Mouse (Mus musculus) thymus, adult 2 months (tissue): ENCODE results near the gene Dicer1. TPM values are rescaled to one million over a fixed set of nuclear protein-coding genes. Genes with fewer than 3 reads are reported as not detected.

Source experiments
- DNase-seq: peaks from one replicate; pipeline ENCODE4 v3.0.0; 2021
- H3K27ac ChIP-seq: fragments of 200-500 bp; 2 replicates; pipeline ENCODE4 v1.5.1; 2012; ENCODE audit warnings: low read length, control low read depth; ENCODE audit not compliant: control insufficient read depth, insufficient read depth
- H3K27me3 ChIP-seq: fragments of 200-500 bp; 2 replicates; pipeline ENCODE4 v1.6.1; 2012; ENCODE audit warnings: mild to moderate bottlenecking, low read length, moderate library complexity, mixed read lengths; ENCODE audit not compliant: control insufficient read depth, insufficient read depth
- H3K36me3 ChIP-seq: fragments of 200-500 bp; 2 replicates; pipeline ENCODE4 v1.6.1; 2012; ENCODE audit warnings: mild to moderate bottlenecking, low read length, moderate library complexity; ENCODE audit not compliant: control insufficient read depth, insufficient read depth
- H3K4me1 ChIP-seq: fragments of 200-500 bp; replicated peaks from 2 replicates; pipeline ENCODE4 v1.6.1; 2012; ENCODE audit warnings: low read length; ENCODE audit not compliant: control insufficient read depth, insufficient read depth
- H3K4me3 ChIP-seq: fragments of 200-500 bp; 2 replicates; pipeline ENCODE4 v1.5.1; 2012; ENCODE audit warnings: mild to moderate bottlenecking, low read length, control low read depth, moderate library complexity; ENCODE audit not compliant: control insufficient read depth, insufficient read depth
- CTCF ChIP-seq: fragments of 200-500 bp; IDR thresholded peaks from 2 replicates; pipeline ENCODE4 v1.5.1; 2012; ENCODE audit warnings: mild to moderate bottlenecking, control low read depth, low read length, moderate library complexity, borderline replicate concordance; ENCODE audit not compliant: control insufficient read depth, poor library complexity, insufficient read depth; ENCODE audit errors: extremely low read depth
- POLR2A ChIP-seq: fragments of 200-500 bp; IDR thresholded peaks from 2 replicates; pipeline ENCODE4 v1.6.1; 2012; ENCODE audit warnings: mild to moderate bottlenecking, low read length, control low read depth, moderate library complexity; ENCODE audit not compliant: control insufficient read depth, poor library complexity, insufficient read depth; ENCODE audit errors: extremely low read depth
- WGBS: fragments of 180-500 bp; shearing (Covaris S2); methylation state at CpG from one replicate; pipeline ENCODE4 v1.1.7; 2018; 5-methylcytosine and 5-hydroxymethylcytosine counted together
- polyA plus RNA-seq: library from polyadenylated mRNA; depleted of rRNA; stranded (reverse); fragments of >200 nt; gene quantifications from 2 replicates; pipeline ENCODE4 v1.2.3, GENCODE M21; 2012; rRNA removed

The Dicer1 gene
- 14.8 and 16.9 TPM in 2 replicates for polyA plus RNA-seq

GRCm38 (mm10) chr12:104751814-104752765 is at the start of gene Dicer1:
Gene Dicer1, minus strand, starts transcription at chr12:104751952.
- Histone ChIP-seq H3K36me3 (no peaks in the 10 kb centered on the region), H3K4me3 (peak within 1 kb of the TSS; percentile 93), H3K27me3 (no peaks in the 10 kb centered on the region), H3K4me1 (peaks cover 15% of the 10 kb centered on the region), H3K27ac (peak within 1 kb of the TSS; percentile 47; the same call in 1 of the 2 replicates)
- under 1% methylated on average over 94 of the region's 94 CpGs for WGBS
- DNase-seq: peak; percentile 98
- TF ChIP-seq CTCF (no peak), POLR2A (peak; percentile 71)

- Histone ChIP-seq H3K36me3 (no peaks in the 10 kb centered on the region), H3K27ac (no peak overlapping the region), H3K4me3 (no peak overlapping the region), H3K27me3 (no peaks in the 10 kb centered on the region), H3K4me1 (no peaks in the 10 kb centered on the region)
- DNase-seq: no peak
- TF ChIP-seq POLR2A (no peak), CTCF (no peak)
- WGBS: 95% methylated on average over 3 of the region's 3 CpGs
These were observed 47.6 kb upstream of the Dicer1 start for GRCm38 (mm10) chr12:104799365-104799764.

- Histone ChIP-seq H3K4me1 (no peaks in the 10 kb centered on the region), H3K4me3 (no peak overlapping the region), H3K36me3 (no peaks in the 10 kb centered on the region), H3K27me3 (no peaks in the 10 kb centered on the region), H3K27ac (no peak overlapping the region)
- WGBS: 96% methylated on average over 6 of the region's 6 CpGs
- TF ChIP-seq POLR2A (no peak), CTCF (no peak)
- DNase-seq: no peak
These were observed 46.2 kb upstream of the Dicer1 start for GRCm38 (mm10) chr12:104797905-104798304.

GRCm38 (mm10) chr12:104796635-104797378 is 45.1 kb upstream of the Dicer1 start:
- no peak overlapping the region for H3K4me3 ChIP-seq
- H3K36me3 ChIP-seq: no peaks in the 10 kb centered on the region
- 96% methylated on average over 11 of the region's 11 CpGs for WGBS
- H3K27ac ChIP-seq: no peak overlapping the region
- no peak for DNase-seq
- H3K4me1 ChIP-seq: no peaks in the 10 kb centered on the region
- TF ChIP-seq CTCF (no peak), POLR2A (no peak)
- no peaks in the 10 kb centered on the region for H3K27me3 ChIP-seq

DNA sequence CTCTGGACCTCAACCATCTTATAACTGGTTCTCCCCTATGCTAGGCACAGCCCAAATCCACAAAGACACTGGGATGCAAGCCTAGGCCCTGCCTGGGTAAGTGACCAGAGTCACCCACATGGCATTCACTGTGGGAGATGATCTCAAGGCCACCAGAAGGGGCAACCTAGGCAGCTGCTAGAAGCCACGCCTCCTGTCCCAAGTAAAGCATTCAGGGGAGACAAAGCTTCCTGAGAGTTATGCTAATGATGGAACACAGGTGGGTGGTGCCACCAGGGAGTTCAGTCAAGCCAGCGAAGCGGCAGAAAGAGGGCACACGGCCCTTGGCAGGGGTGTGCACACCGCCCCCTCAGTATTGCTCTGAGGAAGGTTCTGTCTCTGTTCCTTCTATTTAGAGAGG is 43.2 kb upstream of the Dicer1 start:
- TF ChIP-seq CTCF: no peak
- TF ChIP-seq POLR2A: no peak
- 67% methylated on average over 5 of the region's 5 CpGs for WGBS
- H3K27ac ChIP-seq: no peak overlapping the region
- no peak overlapping the region for H3K4me3 ChIP-seq
- H3K27me3 ChIP-seq: no peaks in the 10 kb centered on the region
- no peaks in the 10 kb centered on the region for H3K4me1 ChIP-seq
- no peaks in the 10 kb centered on the region for H3K36me3 ChIP-seq
- DNase-seq: no peak

DNA sequence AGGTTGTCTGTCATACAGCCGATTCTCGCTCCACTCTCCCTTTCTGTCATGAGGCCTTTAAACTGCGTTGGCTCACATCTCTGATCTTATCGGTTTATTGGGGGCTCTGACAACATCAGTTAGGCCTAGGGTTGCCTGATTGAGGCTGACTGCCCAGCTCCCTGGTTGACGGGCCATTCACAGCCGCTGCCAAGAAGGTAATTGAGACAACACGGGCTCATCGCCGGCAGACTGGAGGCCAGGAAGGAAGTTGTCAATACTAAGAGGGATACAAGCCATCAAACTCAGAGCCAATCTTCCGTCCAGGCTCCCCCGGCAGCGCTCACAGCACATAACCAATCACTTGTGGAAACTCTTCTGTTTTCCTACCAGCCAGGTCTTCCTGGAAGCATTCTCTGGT is 41.7 kb upstream of the Dicer1 start:
- no peaks in the 10 kb centered on the region for H3K4me1 ChIP-seq
- H3K36me3 ChIP-seq: no peaks in the 10 kb centered on the region
- no peak overlapping the region for H3K4me3 ChIP-seq
- no peak for DNase-seq
- WGBS: 72% methylated on average over 12 of the region's 12 CpGs
- no peaks in the 10 kb centered on the region for H3K27me3 ChIP-seq
- no peak overlapping the region for H3K27ac ChIP-seq
- TF ChIP-seq CTCF: no peak
- no peak for TF ChIP-seq POLR2A
